ENCODE assay signal across 9 mouse cellular contexts in the genomic region with DNA sequence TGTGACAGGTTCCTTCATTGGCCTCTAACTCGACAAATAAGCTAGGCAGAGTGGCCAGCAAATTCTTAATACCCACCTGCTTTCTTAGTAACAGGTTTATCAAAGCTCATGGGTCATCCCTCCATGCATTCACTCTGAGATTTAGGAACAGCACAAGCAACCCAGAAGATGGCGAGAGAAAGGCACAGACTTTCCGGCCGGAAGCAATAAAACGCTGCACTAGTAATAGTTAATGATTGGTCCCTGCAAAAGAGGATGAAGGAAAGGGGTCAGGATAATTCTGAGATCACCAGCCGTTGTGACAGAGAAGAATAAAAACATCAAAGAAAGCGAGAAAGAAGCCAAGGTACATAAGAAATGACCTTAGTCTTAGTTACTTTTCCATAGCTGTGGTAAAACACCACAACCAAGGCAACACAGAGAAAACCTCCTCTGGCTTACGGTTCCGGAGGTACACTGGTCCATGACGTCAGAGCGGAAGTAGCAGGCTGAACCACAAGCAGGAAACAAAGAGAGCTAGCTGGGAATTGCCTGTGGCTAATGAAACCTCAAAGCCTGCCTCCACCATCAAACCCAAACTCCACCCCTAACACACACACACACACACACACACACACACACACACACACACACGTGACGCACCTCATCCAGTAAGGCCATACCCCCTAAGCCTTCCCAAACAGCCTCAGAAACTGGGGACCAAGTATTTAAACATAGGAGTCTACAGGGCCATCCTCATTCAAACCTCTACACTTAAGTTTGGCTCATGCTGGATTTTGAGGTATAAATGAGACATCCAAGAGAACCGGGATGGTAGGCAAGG.
DNase-seq lines count a peak whose midpoint lies in the region; ATAC-seq and TF ChIP-seq lines count a peak whose summit lies in the region.
"Had no signal": no experiment of that assay in that cellular context is flagged by ENCODE, and none has a peak within 500 bp of the region (broad histone marks: within the 10 kb centered on the region; RNA-seq: fewer than 3 reads in every experiment).

No protein-coding gene starts in this region.

- H3K4me3 ChIP-seq in lung, embryonic 16.5 days (ENCODE audit: low read length), result no peak overlapping the region
- H3K4me3 ChIP-seq in thymus, adult 2 months (ENCODE audit: control insufficient read depth, insufficient read depth, low read length), result no peak overlapping the region; the same call in 1 of the 2 replicates
- H3K4me3 ChIP-seq: hindbrain, embryonic 15.5 days had no signal

- TF ChIP-seq CTCF in thymus, adult 2 months (IDR thresholded peaks at IDR 0.05; ENCODE audit: borderline replicate concordance, control insufficient read depth, extremely low read depth, insufficient read depth, low read length, poor library complexity), result no peak

- TF ChIP-seq POLR2A in thymus, adult 2 months (IDR thresholded peaks at IDR 0.05; ENCODE audit: control insufficient read depth, extremely low read depth, insufficient read depth, low read length, poor library complexity), result 0 out of 2 replicates have a peak, but pooled peaks have one; percentile 29

- ATAC-seq in inflammation-experienced regulatory T-cells, adult 6 months, result peak; percentile 98
- ATAC-seq in lung, embryonic 16.5 days (ENCODE audit: low read depth), result no peak

- peak overlapping the region; percentile 56 for H3K27ac ChIP-seq in lung, embryonic 16.5 days (ENCODE audit: low read length)
- peak overlapping the region; percentile 21; the same call in 1 of the 2 replicates for H3K27ac ChIP-seq in thymus, adult 2 months (ENCODE audit: control insufficient read depth, insufficient read depth, low read length)

- no peaks in the 10 kb centered on the region for H3K27me3 ChIP-seq in lung, embryonic 16.5 days (ENCODE audit: control insufficient read depth, insufficient read depth, low read depth, low read length)
- H3K27me3 ChIP-seq in thymus, adult 2 months (ENCODE audit: control insufficient read depth, insufficient read depth, low read length), result no peaks in the 10 kb centered on the region
- H3K27me3 ChIP-seq: hindbrain, embryonic 15.5 days had no signal

- no peaks in the 10 kb centered on the region for H3K9me3 ChIP-seq in lung, embryonic 16.5 days (ENCODE audit: control insufficient read depth, low read length)
- H3K9me3 ChIP-seq: hindbrain, embryonic 15.5 days had no signal

- WGBS in lung, embryonic 16.5 days, result 52% methylated on average over 14 of the region's 14 CpGs
- 12% methylated on average over 14 of the region's 14 CpGs for WGBS in thymus, adult 2 months

- no peak overlapping the region for H3K4me2 ChIP-seq in lung, embryonic 16.5 days (ENCODE audit: low read depth, low read length)
- H3K4me2 ChIP-seq: hindbrain, embryonic 15.5 days had no signal

- intact Hi-C loops in gastrocnemius, postnatal 36 days (cut with DNase I), result no loop called here

- H3K36me3 ChIP-seq in lung, embryonic 16.5 days (ENCODE audit: control insufficient read depth, insufficient read depth, low read length), result no peaks in the 10 kb centered on the region
- no peaks in the 10 kb centered on the region for H3K36me3 ChIP-seq in thymus, adult 2 months (ENCODE audit: control insufficient read depth, insufficient read depth, low read length)
- H3K36me3 ChIP-seq: hindbrain, embryonic 15.5 days had no signal

- peaks cover 49% of the 10 kb centered on the region for H3K4me1 ChIP-seq in lung, embryonic 16.5 days (replicated peaks; ENCODE audit: control insufficient read depth, insufficient read depth, low read length)
- H3K4me1 ChIP-seq in thymus, adult 2 months (replicated peaks; ENCODE audit: control insufficient read depth, insufficient read depth, low read length), result peaks cover 12% of the 10 kb centered on the region

- peak; percentile 9 for DNase-seq in kidney, adult 11 months
- DNase-seq in kidney, postnatal 14 days, result no peak
- DNase-seq in thymus, adult 2 months, result peak; percentile 78
- no peak for DNase-seq in gastrocnemius, postnatal 36 days
- no peak for DNase-seq in cerebellum, adult 9-10 months
- no peak for DNase-seq in urinary bladder, postnatal 10 days (ENCODE audit: low spot score)

- H3K9ac ChIP-seq in lung, embryonic 16.5 days (ENCODE audit: low read length), result no peak overlapping the region
- H3K9ac ChIP-seq: hindbrain, embryonic 15.5 days had no signal

Comparison
In these comparisons a context has a peak if more than half of its experiments do, and no peak if none do; other contexts are left out.
1. DNase-seq: peak in kidney, adult 11 months (single experiment) and thymus, adult 2 months (single experiment); none in kidney, postnatal 14 days (single experiment), gastrocnemius, postnatal 36 days (0 of 2), cerebellum, adult 9-10 months (single experiment) and urinary bladder, postnatal 10 days (single experiment).